Mouse (Mus musculus) brain, embryonic 14.5 days (tissue): Measurements from ENCODE around the gene Slc11a1.

ENCODE experiments used
- CTCF ChIP-seq: fragments of 200-500 bp; IDR thresholded peaks from 2 replicates; pipeline ENCODE4 v1.5.1; 2012; ENCODE audit warnings: inconsistent platforms, mild to moderate bottlenecking, moderate library complexity, borderline replicate concordance; ENCODE audit not compliant: insufficient read depth, insufficient read length; ENCODE audit errors: extremely low read depth
- POLR2A ChIP-seq: fragments of 200-500 bp; IDR thresholded peaks from 2 replicates; pipeline ENCODE4 v1.6.1; 2012; ENCODE audit warnings: mild to moderate bottlenecking, inconsistent platforms, borderline replicate concordance; ENCODE audit not compliant: poor library complexity, insufficient read depth, insufficient read length, severe bottlenecking; ENCODE audit errors: extremely low read depth

DNA sequence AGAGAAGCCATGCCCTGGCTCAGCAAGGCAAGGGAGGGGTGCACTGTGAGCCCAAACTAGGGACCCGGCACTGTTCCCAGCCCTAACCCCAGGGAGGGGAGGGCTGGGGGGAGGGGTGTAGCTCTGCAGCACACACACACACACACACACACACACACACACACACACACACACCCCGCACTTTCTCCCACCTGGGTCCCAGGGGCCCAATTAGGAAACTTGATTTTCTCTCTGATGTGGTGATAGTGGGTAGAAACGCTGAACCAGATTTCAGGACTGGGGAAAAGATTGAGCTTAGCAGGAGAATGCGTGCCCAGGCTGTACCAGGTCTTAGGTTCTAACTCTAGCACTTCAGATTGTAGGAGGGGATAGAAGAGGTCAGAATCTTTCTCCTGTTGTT, 36.4 kb upstream of the Slc11a1 start:
- TF ChIP-seq CTCF = no peak
- TF ChIP-seq POLR2A = no peak
